Mouse (Mus musculus): Measurements from ENCODE around the gene Fras1.

- TF ChIP-seq CTCF (IDR thresholded peaks at IDR 0.05; ENCODE audit: extremely low read depth, insufficient read length, insufficient replicate concordance, low read depth, low read length) (no peak), POLR2A (IDR thresholded peaks at IDR 0.05; ENCODE audit: low read depth, low read length) (no peak)
These were observed 411.3 kb downstream of the Fras1 start for GRCm38 (mm10) chr5:96785096-96785495.
